Mouse (Mus musculus) erythroblast, embryonic 14.5 days (primary cell): ENCODE results near the gene Plekha7.

Source experiments
- GATA1 ChIP-seq: IDR thresholded peaks from 2 replicates; pipeline ENCODE4 v1.6.1; 2012; ENCODE audit warnings: low read length, inconsistent platforms, mixed read lengths
- TAL1 ChIP-seq: IDR thresholded peaks from 3 replicates; pipeline ENCODE4 v1.6.1; 2012; ENCODE audit warnings: low read length, inconsistent platforms, mixed read lengths

DNA sequence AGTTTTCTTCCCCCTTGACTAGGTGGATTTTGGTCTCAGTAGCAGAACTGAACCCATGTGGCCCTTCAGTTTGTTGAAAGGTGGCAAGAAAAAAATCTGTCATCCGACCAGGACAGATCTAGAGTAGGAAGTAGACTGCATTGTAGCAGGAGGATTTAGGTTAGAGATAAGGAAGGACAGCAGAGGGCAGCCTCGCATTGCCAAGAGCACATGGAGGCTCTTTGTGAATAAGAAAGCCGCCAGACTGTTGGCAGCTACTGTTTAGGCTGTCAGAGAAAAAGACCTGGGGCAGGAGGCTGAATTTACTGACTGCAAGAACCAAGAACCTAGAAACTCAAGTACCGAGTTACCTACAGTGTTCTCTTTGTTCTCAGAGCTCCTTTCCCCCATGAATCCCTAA lies 176.8 kb downstream of the Plekha7 start:
- TF ChIP-seq GATA1 (no peak), TAL1 (no peak)
